Mouse (Mus musculus) CH12.LX (cell line): ENCODE measurements around the gene Qsox1. TPM values are rescaled to one million over a fixed set of nuclear protein-coding genes. Genes with fewer than 3 reads are reported as not detected.

ENCODE experiments used
- DNase-seq: peaks from one replicate; pipeline ENCODE4 v3.0.0-alpha.2; 2013; ENCODE audit errors: extremely low read depth
- H3K27ac ChIP-seq: 2 replicates; pipeline ENCODE4 v1.5.1; 2012; ENCODE audit warnings: low read depth, mild to moderate bottlenecking, control low read depth, moderate library complexity; ENCODE audit not compliant: insufficient read depth
- H3K27me3 ChIP-seq: replicated peaks from 2 replicates; pipeline ENCODE3; 2012; ENCODE audit warnings: inconsistent platforms
- H3K36me3 ChIP-seq, 2 experiments: replicated peaks in 1 of 2; 2 replicates each; pipeline versions ENCODE3 to v1.6.1; 2012; ENCODE audit warnings: inconsistent platforms in 1 of 2, low read length in 1 of 2, mild to moderate bottlenecking in 1 of 2, mixed read lengths in 1 of 2, moderate library complexity in 1 of 2; ENCODE audit not compliant: control insufficient read depth in 1 of 2, insufficient read depth in 1 of 2
- H3K4me1 ChIP-seq, 2 experiments: 2 replicates each; pipeline ENCODE4 v1.6.1; 2012; ENCODE audit warnings: inconsistent platforms in 1 of 2, moderate library complexity in 1 of 2; ENCODE audit not compliant: insufficient read depth in 2 of 2, control insufficient read depth in 1 of 2
- H3K4me2 ChIP-seq: 2 replicates; pipeline ENCODE4 v1.6.1; 2012; ENCODE audit warnings: low read depth, mild to moderate bottlenecking, control low read depth; ENCODE audit not compliant: poor library complexity, insufficient read depth, severe bottlenecking
- H3K4me3 ChIP-seq, 3 experiments: fragments of 150-350 bp in 1 of 3; sonication (generic) in 1 of 3; replicated peaks in 1 of 3; 2 replicates each; pipeline versions ENCODE3 to v1.5.1; 2011 to 2012; ENCODE audit warnings: low read depth in 2 of 3, low read length in 2 of 3, mild to moderate bottlenecking in 2 of 3, moderate library complexity in 2 of 3, control low read depth in 1 of 3, improper control_type of control experiment in 1 of 3, inconsistent platforms in 1 of 3, mixed read lengths in 1 of 3; ENCODE audit not compliant: poor library complexity in 1 of 3
- H3K79me2 ChIP-seq: replicated peaks from 2 replicates; pipeline ENCODE4 v1.6.1; 2012; ENCODE audit warnings: mild to moderate bottlenecking, moderate library complexity; ENCODE audit not compliant: control insufficient read depth, poor library complexity, insufficient read depth, severe bottlenecking; ENCODE audit errors: extremely low read depth
- H3K9ac ChIP-seq: 2 replicates; pipeline ENCODE4 v1.6.1; 2012; ENCODE audit warnings: low read depth, mild to moderate bottlenecking, control low read depth, moderate library complexity; ENCODE audit not compliant: insufficient read depth
- H3K9me3 ChIP-seq: replicated peaks from 2 replicates; pipeline ENCODE3; 2012; ENCODE audit warnings: low read length, inconsistent platforms, mixed read lengths
- CHD1 ChIP-seq: IDR thresholded peaks from 2 replicates; pipeline ENCODE4 v1.6.1; 2012; ENCODE audit warnings: low read depth, low read length, improper control_type of control experiment, inconsistent platforms
- CHD2 ChIP-seq: IDR thresholded peaks from 2 replicates; pipeline ENCODE4 v1.6.1; 2011; ENCODE audit warnings: low read length, improper control_type of control experiment
- ELF1 ChIP-seq: IDR thresholded peaks from 2 replicates; pipeline ENCODE4 v1.6.1; 2014; ENCODE audit warnings: low read depth, mild to moderate bottlenecking, inconsistent platforms, low read length, improper control_type of control experiment
- EP300 ChIP-seq: IDR thresholded peaks from 2 replicates; pipeline ENCODE4 v1.6.1; 2011; ENCODE audit warnings: low read length, improper control_type of control experiment
- JUN ChIP-seq: IDR thresholded peaks from 2 replicates; pipeline ENCODE4 v1.6.1; 2011; ENCODE audit warnings: low read depth, mild to moderate bottlenecking, low read length, improper control_type of control experiment, moderate library complexity; ENCODE audit not compliant: insufficient read depth
- KAT2A ChIP-seq: IDR thresholded peaks from 2 replicates; pipeline ENCODE4 v1.6.1; 2012; ENCODE audit warnings: low read length, improper control_type of control experiment, inconsistent platforms; ENCODE audit not compliant: insufficient replicate concordance
- MYC ChIP-seq: IDR thresholded peaks from 2 replicates; pipeline ENCODE4 v1.6.1; 2011; ENCODE audit warnings: low read depth, mild to moderate bottlenecking, improper control_type of control experiment, low read length
- NELFE ChIP-seq: IDR thresholded peaks from 2 replicates; pipeline ENCODE4 v1.6.1; 2011; ENCODE audit warnings: low read depth, low read length, improper control_type of control experiment
- POLR2AphosphoS2 ChIP-seq: IDR thresholded peaks from 2 replicates; pipeline ENCODE4 v1.6.1; 2011; ENCODE audit warnings: low read depth, low read length, improper control_type of control experiment
- RAD21 ChIP-seq: IDR thresholded peaks from 2 replicates; pipeline ENCODE4 v1.6.1; 2011; ENCODE audit warnings: low read depth, mild to moderate bottlenecking, low read length, improper control_type of control experiment, moderate library complexity
- RCOR1 ChIP-seq: conservative IDR thresholded peaks from 2 replicates; pipeline ENCODE4 v1.6.1; 2012; ENCODE audit warnings: low read depth, mild to moderate bottlenecking, inconsistent platforms, low read length, improper control_type of control experiment
- USF1 ChIP-seq: IDR thresholded peaks from 2 replicates; pipeline ENCODE4 v1.6.1; 2014; ENCODE audit warnings: low read depth, mild to moderate bottlenecking, inconsistent platforms, low read length, improper control_type of control experiment
- USF2 ChIP-seq: conservative IDR thresholded peaks from 2 replicates; pipeline ENCODE4 v1.6.1; 2011; ENCODE audit warnings: low read depth, low read length, improper control_type of control experiment
- ZC3H11A ChIP-seq: IDR thresholded peaks from 2 replicates; pipeline ENCODE4 v1.6.1; 2012; ENCODE audit warnings: low read depth, mild to moderate bottlenecking, inconsistent platforms, low read length, improper control_type of control experiment
- dilution Hi-C: fragments of 300-500 bp; cut with MboI; formaldehyde crosslinking; loops from 2 replicates; pipeline ENCODE4 v1.14.3; 2020; ENCODE audit warnings: low sequenced_read_pairs; ENCODE audit not compliant: extremely low pct_unique_long_range_greater_than_20kb, extremely low pct_ligation_motif_present
- in situ Hi-C: fragments of 300-500 bp; cut with MboI; formaldehyde crosslinking; loops from 3 replicates; pipeline ENCODE4 v1.14.3; 2019; ENCODE audit warnings: low sequenced_read_pairs, low pct_ligation_motif_present, low pct_unique_long_range_greater_than_20kb, mixed read lengths
- polyA plus RNA-seq: library from polyadenylated mRNA; unstranded; fragments of >175 nt; gene quantifications from 2 replicates; pipeline ENCODE4 v1.2.1, GENCODE M21; 2012; ENCODE audit warnings: low read depth; ENCODE audit not compliant: insufficient read length
- total RNA-seq, 2 experiments: library from RNA; depleted of rRNA; stranded (reverse); fragments of 300-350 nt in 1 of 2; fragments of >200 nt in 1 of 2; gene quantifications; 2 replicates each; pipeline ENCODE4 v1.2.3; 2012 to 2014

Gene Qsox1
- total and polyA plus RNA-seq, 3 experiments, result 8.6 to 13.7 (median 11.6) TPM

- peaks cover 28% of the 10 kb centered on the region for H3K27me3 ChIP-seq
Measured at GRCm38 (mm10) chr1:155750517-155751178, 62.0 kb downstream of the Qsox1 start.

GRCm38 (mm10) chr1:155747911-155748310 is 64.8 kb downstream of the Qsox1 start:
- peaks cover 0 to 3% of the 10 kb centered on the region in 2 experiments; a peak in 2 of 4 replicates for H3K4me1 ChIP-seq
- TF ChIP-seq USF1 (no peak), USF2 (no peak), RCOR1 (no peak), CHD2 (no peak), CHD1 (no peak), RAD21 (no peak), KAT2A (no peak), MYC (no peak)
- in situ Hi-C loops, result no loop called here
- H3K27ac ChIP-seq, result no peak overlapping the region
- no peak overlapping the region for H3K4me3 ChIP-seq
- no peaks in the 10 kb centered on the region for H3K36me3 ChIP-seq
- dilution Hi-C loops, result no loop called here
- H3K9me3 ChIP-seq, result peaks cover under 1% of the 10 kb centered on the region
- no peaks in the 10 kb centered on the region for H3K79me2 ChIP-seq
- no peak overlapping the region for H3K4me2 ChIP-seq
- H3K27me3 ChIP-seq, result peaks cover 19% of the 10 kb centered on the region
- DNase-seq, result no peak
- H3K9ac ChIP-seq, result no peak overlapping the region

More at GRCm38 (mm10) chr1:155750517-155751178, 62.0 kb downstream of the Qsox1 start:
- TF ChIP-seq RCOR1 (no peak), ELF1 (no peak), EP300 (no peak), CHD1 (no peak)
- dilution Hi-C loops, result no loop called here
- no peak overlapping the region for H3K9ac ChIP-seq
- H3K4me1 ChIP-seq, result peaks cover 0 to 3% of the 10 kb centered on the region in 2 experiments; a peak in 2 of 4 replicates
- no peaks in the 10 kb centered on the region for H3K79me2 ChIP-seq
- in situ Hi-C loops, result no loop called here
- H3K4me3 ChIP-seq, result no peak overlapping the region
- no peak overlapping the region for H3K4me2 ChIP-seq
- no peaks in the 10 kb centered on the region for H3K9me3 ChIP-seq
- no peaks in the 10 kb centered on the region for H3K36me3 ChIP-seq
- no peak for DNase-seq
- no peak overlapping the region for H3K27ac ChIP-seq

DNA sequence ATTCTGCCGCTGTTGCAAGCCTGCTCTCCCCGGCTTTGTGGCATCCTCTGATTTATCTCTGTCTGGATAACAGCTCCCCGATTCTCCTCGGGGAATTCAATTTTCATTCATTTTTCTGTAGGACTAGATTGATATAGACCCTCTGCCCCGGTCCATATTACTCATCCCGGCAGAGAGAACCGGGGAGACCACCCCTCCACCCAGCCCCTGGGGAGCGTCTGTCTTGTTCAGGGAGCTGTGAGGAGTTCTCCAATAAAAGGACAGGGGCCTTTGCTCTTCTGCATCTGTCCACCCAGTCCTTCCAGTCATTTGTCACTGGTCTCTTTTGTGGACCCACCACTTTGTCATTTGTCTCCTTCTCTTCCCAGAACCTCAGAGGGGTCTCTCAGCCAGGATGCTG is 65.7 kb downstream of the Qsox1 start:
- peaks cover 19% of the 10 kb centered on the region for H3K27me3 ChIP-seq
- TF ChIP-seq ZC3H11A, result no peak
- no peak for TF ChIP-seq EP300
- TF ChIP-seq JUN, result no peak
- no peak for TF ChIP-seq CHD1
- TF ChIP-seq RCOR1, result no peak
- TF ChIP-seq NELFE, result no peak
- TF ChIP-seq POLR2AphosphoS2, result no peak
- no peak for TF ChIP-seq USF1

More for the DNA sequence above, 65.7 kb downstream of the Qsox1 start:
- Histone ChIP-seq H3K9me3 (peaks cover 4% of the 10 kb centered on the region), H3K4me3 (no peak overlapping the region), H3K4me2 (no peak overlapping the region), H3K36me3 (no peaks in the 10 kb centered on the region), H3K4me1 (peaks cover 0 to 3% of the 10 kb centered on the region in 2 experiments; a peak in 2 of 4 replicates), H3K9ac (no peak overlapping the region), H3K27ac (no peak overlapping the region), H3K79me2 (no peaks in the 10 kb centered on the region)
- in situ Hi-C loops (no loop called here), dilution Hi-C loops (no loop called here)
- no peak for DNase-seq
